Mouse (Mus musculus): ENCODE results near the gene Wrap53. TPM values are rescaled to one million over a fixed set of nuclear protein-coding genes. Genes with fewer than 3 reads are reported as not detected.
"Not testable (repeated sequence)": the region's sequence is repeated elsewhere in the genome, so short reads cannot be mapped to it uniquely, and the experiment has no call there.

The Wrap53 gene
- total RNA-seq (2014; fragmentation: Nextera tagmentation) (20.5 and 26.1 TPM in 2 replicates), total RNA-seq (2017) (9.6 and 9.8 TPM in 2 replicates), polyA plus RNA-seq (2012) (15.7 and 22.0 TPM in 2 replicates)

GRCm38 (mm10) chr11:69580091-69580514 is at the start of gene Wrap53, which contains the start of gene Trp53:
Wrap53 (minus strand) TSS chr11:69580255.
Trp53 (plus strand) TSS chr11:69580359.
- H3K27me3 ChIP-seq (ENCODE audit: insufficient read depth, low read length), result no peaks in the 10 kb centered on the region
- TF ChIP-seq GATA1 (IDR thresholded peaks at IDR 0.05; ENCODE audit: borderline replicate concordance, low read length) (no peak), POLR2AphosphoS5 (IDR thresholded peaks at IDR 0.05; ENCODE audit: insufficient replicate concordance, low read depth, low read length) (0 out of 2 replicates have a peak, but pooled peaks have one; percentile 19)
- DNase-seq (ENCODE audit: low spot score) (peak; percentile 81), ATAC-seq (ENCODE audit: extremely low read depth, insufficient number of reproducible peaks, low FRiP score, poor library complexity, severe bottlenecking) (peak; percentile 22; the same call in 1 of the 2 replicates)
- peak within 1 kb of the TSS; percentile 84 for H3K4me3 ChIP-seq (ENCODE audit: low read depth, low read length)
- no peaks in the 10 kb centered on the region for H3K9me3 ChIP-seq (replicated peaks)
- peaks cover 60% of the 10 kb centered on the region for H3K36me3 ChIP-seq (replicated peaks)
- H3K4me1 ChIP-seq (ENCODE audit: insufficient read depth, low read depth, low read length), result peaks cover 71% of the 10 kb centered on the region

GRCm38 (mm10) chr11:69629802-69630201 is 49.7 kb upstream of the Wrap53 start:
- no peak for TF ChIP-seq GATA1 (IDR thresholded peaks at IDR 0.05; ENCODE audit: borderline replicate concordance, low read length)
- peak; percentile 34; the same call in 1 of the 2 replicates for TF ChIP-seq CTCF (IDR thresholded peaks at IDR 0.05; ENCODE audit: low read depth, low read length)
- no peak for TF ChIP-seq POLR2AphosphoS5 (IDR thresholded peaks at IDR 0.05; ENCODE audit: insufficient replicate concordance, low read depth, low read length)
- Histone ChIP-seq H3K4me3 (ENCODE audit: low read depth, low read length) (no peak overlapping the region), H3K36me3 (replicated peaks) (no peaks in the 10 kb centered on the region), H3K9me3 (replicated peaks) (no peaks in the 10 kb centered on the region), H3K4me1 (ENCODE audit: insufficient read depth, low read depth, low read length) (peaks cover 31% of the 10 kb centered on the region), H3K27me3 (ENCODE audit: insufficient read depth, low read length) (no peaks in the 10 kb centered on the region)
- ATAC-seq (ENCODE audit: extremely low read depth, insufficient number of reproducible peaks, low FRiP score, poor library complexity, severe bottlenecking) (no peak), DNase-seq (ENCODE audit: low spot score) (no peak)

GRCm38 (mm10) chr11:69628286-69628685 is 48.2 kb upstream of the Wrap53 start:
- no peak for ATAC-seq (ENCODE audit: extremely low read depth, insufficient number of reproducible peaks, low FRiP score, poor library complexity, severe bottlenecking)
- Histone ChIP-seq H3K36me3 (replicated peaks) (no peaks in the 10 kb centered on the region), H3K4me3 (ENCODE audit: low read depth, low read length) (no peak overlapping the region), H3K4me1 (ENCODE audit: insufficient read depth, low read depth, low read length) (peaks cover 20% of the 10 kb centered on the region), H3K9me3 (replicated peaks) (no peaks in the 10 kb centered on the region), H3K27me3 (ENCODE audit: insufficient read depth, low read length) (no peaks in the 10 kb centered on the region)
- DNase-seq (ENCODE audit: low spot score), result no peak
- TF ChIP-seq CTCF (IDR thresholded peaks at IDR 0.05; ENCODE audit: low read depth, low read length) (peak; percentile 98), GATA2 (IDR thresholded peaks at IDR 0.05; ENCODE audit: borderline replicate concordance, low read depth, low read length) (no peak), TAL1 (conservative IDR thresholded peaks at IDR 0.05; ENCODE audit: low read depth, low read length) (no peak), POLR2AphosphoS5 (IDR thresholded peaks at IDR 0.05; ENCODE audit: insufficient replicate concordance, low read depth, low read length) (no peak), GATA1 (IDR thresholded peaks at IDR 0.05; ENCODE audit: borderline replicate concordance, low read length) (no peak)

GRCm38 (mm10) chr11:69624339-69624738 is 44.3 kb upstream of the Wrap53 start:
- not testable (repeated sequence) for H3K36me3 ChIP-seq (replicated peaks); H3K4me3 ChIP-seq (ENCODE audit: low read depth, low read length); DNase-seq (ENCODE audit: low spot score); H3K27me3 ChIP-seq (ENCODE audit: insufficient read depth, low read length); ATAC-seq (ENCODE audit: extremely low read depth, insufficient number of reproducible peaks, low FRiP score, poor library complexity, severe bottlenecking); H3K9me3 ChIP-seq (replicated peaks)
- H3K4me1 ChIP-seq (ENCODE audit: insufficient read depth, low read depth, low read length), result peaks cover 38% of the 10 kb centered on the region

- no peak for DNase-seq (ENCODE audit: low spot score)
- TF ChIP-seq POLR2AphosphoS5 (IDR thresholded peaks at IDR 0.05; ENCODE audit: insufficient replicate concordance, low read depth, low read length), result no peak
- no peak for TF ChIP-seq GATA2 (IDR thresholded peaks at IDR 0.05; ENCODE audit: borderline replicate concordance, low read depth, low read length)
- TF ChIP-seq TAL1 (conservative IDR thresholded peaks at IDR 0.05; ENCODE audit: low read depth, low read length), result no peak
- TF ChIP-seq CTCF (IDR thresholded peaks at IDR 0.05; ENCODE audit: low read depth, low read length), result no peak
- TF ChIP-seq GATA1 (IDR thresholded peaks at IDR 0.05; ENCODE audit: borderline replicate concordance, low read length), result no peak
- peaks cover 3% of the 10 kb centered on the region; the same call in 1 of the 2 replicates for H3K27me3 ChIP-seq (ENCODE audit: insufficient read depth, low read length)
- H3K36me3 ChIP-seq (replicated peaks), result no peaks in the 10 kb centered on the region
- ATAC-seq (ENCODE audit: extremely low read depth, insufficient number of reproducible peaks, low FRiP score, poor library complexity, severe bottlenecking), result no peak
- peaks cover 35% of the 10 kb centered on the region for H3K4me1 ChIP-seq (ENCODE audit: insufficient read depth, low read depth, low read length)
- H3K9me3 ChIP-seq (replicated peaks), result no peaks in the 10 kb centered on the region
- H3K4me3 ChIP-seq (ENCODE audit: low read depth, low read length), result no peak overlapping the region
Measured at GRCm38 (mm10) chr11:69623006-69623405, 43.0 kb upstream of the Wrap53 start.

GRCm38 (mm10) chr11:69622406-69622805 is 42.4 kb upstream of the Wrap53 start:
- H3K9me3 ChIP-seq (replicated peaks), result no peaks in the 10 kb centered on the region
- H3K4me3 ChIP-seq (ENCODE audit: low read depth, low read length), result peak overlapping the region; percentile 69; the same call in 1 of the 2 replicates
- DNase-seq (ENCODE audit: low spot score) (no peak), ATAC-seq (ENCODE audit: extremely low read depth, insufficient number of reproducible peaks, low FRiP score, poor library complexity, severe bottlenecking) (no peak)
- peaks cover 9% of the 10 kb centered on the region for H3K27me3 ChIP-seq (ENCODE audit: insufficient read depth, low read length)
- TF ChIP-seq CTCF (IDR thresholded peaks at IDR 0.05; ENCODE audit: low read depth, low read length), result no peak
- TF ChIP-seq GATA1 (IDR thresholded peaks at IDR 0.05; ENCODE audit: borderline replicate concordance, low read length), result no peak
- TF ChIP-seq TAL1 (conservative IDR thresholded peaks at IDR 0.05; ENCODE audit: low read depth, low read length), result no peak
- TF ChIP-seq GATA2 (IDR thresholded peaks at IDR 0.05; ENCODE audit: borderline replicate concordance, low read depth, low read length), result no peak
- TF ChIP-seq POLR2AphosphoS5 (IDR thresholded peaks at IDR 0.05; ENCODE audit: insufficient replicate concordance, low read depth, low read length), result no peak
- H3K4me1 ChIP-seq (ENCODE audit: insufficient read depth, low read depth, low read length), result peaks cover 41% of the 10 kb centered on the region
- H3K36me3 ChIP-seq (replicated peaks), result no peaks in the 10 kb centered on the region
